Mouse (Mus musculus): ENCODE measurements at regions not wholly inside any gene's neighbourhood (a gene's known extent, or its start where the extent isn't known, plus 50 kb on each side); places are given as distances from the start of the nearest gene placed in this dataset.

DNA sequence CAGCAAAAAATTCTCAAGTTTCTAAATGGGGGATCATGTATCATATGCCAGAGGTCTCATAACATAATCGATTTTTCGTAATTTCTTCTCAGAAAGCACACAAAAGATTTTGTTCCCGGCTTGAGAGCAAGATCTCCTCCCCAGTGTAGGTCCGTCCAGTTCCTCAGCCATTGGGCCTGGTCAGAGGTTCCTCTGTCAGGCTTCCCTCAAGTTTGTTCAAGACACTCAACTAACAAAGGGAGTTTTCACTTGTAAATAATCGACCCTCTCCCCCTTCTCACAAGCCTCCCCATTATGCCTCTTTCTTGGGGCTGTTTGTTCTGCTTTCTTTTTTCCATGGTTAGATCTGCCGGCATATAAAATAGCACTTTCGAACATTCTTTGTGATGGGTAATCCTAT lies 539.7 kb downstream of the Ptprc start:
- no peak for DNase-seq (ENCODE audit: low spot score)

GRCm38 (mm10) chr1:137631546-137631945 lies 544.0 kb downstream of the Ptprc start:
- DNase-seq (ENCODE audit: low spot score) = no peak

- DNase-seq (ENCODE audit: low spot score) = no peak
Observed at GRCm38 (mm10) chr1:137620672-137621071, 554.8 kb downstream of the Ptprc start.

GRCm38 (mm10) chr1:137618231-137618630 lies 557.3 kb downstream of the Ptprc start:
- DNase-seq (ENCODE audit: low spot score) = no peak

DNA sequence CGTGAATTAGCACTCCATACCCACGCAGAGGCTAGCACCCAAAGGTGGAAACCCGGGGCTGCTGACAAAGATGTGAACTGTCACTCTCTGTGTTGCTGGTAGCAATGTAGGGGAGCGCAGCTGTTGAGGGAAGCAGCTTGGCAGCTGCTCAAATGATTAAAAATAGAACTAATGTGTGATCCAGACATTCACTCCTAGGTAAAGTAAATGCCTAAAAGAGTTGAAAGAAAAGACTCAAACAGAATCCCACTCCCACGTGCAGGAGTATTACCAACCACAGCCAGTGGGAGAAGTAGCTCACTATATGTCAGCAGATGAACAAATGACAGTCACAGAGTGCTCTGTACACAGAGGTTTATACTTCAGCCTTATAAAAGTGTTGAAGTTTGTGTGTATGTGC lies 558.0 kb downstream of the Ptprc start:
- no peak for DNase-seq (ENCODE audit: low spot score)

DNA sequence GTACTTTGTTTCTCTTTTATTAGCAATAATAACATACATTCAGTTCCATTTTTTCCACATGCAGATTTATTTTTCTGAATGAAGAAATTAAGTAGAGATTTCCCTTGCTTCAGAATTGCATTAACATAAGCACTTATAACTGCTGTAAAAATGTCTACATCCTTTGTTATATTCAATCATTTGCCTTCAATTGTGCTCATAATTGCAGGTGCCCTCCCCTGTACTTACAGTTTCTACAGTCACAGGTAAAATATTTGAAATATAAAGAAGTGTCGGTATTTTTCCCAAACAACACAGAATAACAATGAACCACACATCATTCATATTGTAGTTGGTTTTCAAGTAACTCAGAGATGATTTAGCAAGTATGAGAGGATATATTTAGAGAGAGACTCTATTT lies 568.8 kb downstream of the Ptprc start:
- DNase-seq (ENCODE audit: low spot score) = no peak

- no peak for DNase-seq (ENCODE audit: low spot score)
Observed at GRCm38 (mm10) chr1:137605890-137606663, 569.4 kb downstream of the Ptprc start.

- no peak for DNase-seq (ENCODE audit: low spot score)
Observed at GRCm38 (mm10) chr1:137593732-137594131, 581.8 kb downstream of the Ptprc start.

DNA sequence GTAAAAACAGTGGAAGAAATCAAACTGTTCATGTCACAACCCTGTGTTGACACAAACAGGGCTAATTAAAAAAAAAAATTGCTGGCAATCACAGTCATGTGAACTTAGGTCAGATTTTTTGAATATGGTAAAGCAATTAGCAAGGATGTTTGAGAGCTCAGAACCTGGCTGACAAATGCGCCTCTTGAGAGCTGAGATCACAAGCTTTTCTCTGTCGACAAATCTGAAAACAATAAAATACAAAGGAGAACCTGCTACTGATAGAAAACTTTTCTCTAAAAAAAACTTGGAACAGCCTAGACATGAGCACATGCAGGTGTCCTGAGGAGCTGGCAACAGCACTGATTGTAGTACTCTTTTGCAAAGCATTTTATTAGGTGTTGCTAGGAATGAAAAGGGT lies 583.6 kb downstream of the Ptprc start:
- DNase-seq (ENCODE audit: low spot score) = no peak

DNA sequence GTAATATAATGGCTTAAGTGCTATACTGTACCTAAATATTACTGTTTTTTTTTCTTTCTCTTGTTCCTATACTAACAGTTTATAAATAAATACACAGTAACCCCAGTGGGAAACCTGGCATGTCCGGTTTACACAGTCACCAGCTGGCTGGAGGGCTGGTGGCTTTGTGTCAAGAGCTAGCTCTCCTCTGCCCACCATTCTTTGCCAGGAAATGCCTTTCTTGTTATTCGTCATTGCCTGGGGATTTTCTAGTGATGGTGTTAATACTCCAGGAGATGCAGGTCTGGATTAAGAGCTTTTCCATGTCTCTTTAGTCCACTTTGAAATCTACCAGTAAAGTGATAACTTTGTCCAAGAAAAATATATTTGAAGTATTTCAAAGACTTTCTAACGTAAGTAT lies 584.2 kb downstream of the Ptprc start:
- DNase-seq (ENCODE audit: low spot score) = no peak

- no peak for DNase-seq (ENCODE audit: low spot score)
Observed at GRCm38 (mm10) chr1:137588304-137589300, 586.9 kb downstream of the Ptprc start.

DNA sequence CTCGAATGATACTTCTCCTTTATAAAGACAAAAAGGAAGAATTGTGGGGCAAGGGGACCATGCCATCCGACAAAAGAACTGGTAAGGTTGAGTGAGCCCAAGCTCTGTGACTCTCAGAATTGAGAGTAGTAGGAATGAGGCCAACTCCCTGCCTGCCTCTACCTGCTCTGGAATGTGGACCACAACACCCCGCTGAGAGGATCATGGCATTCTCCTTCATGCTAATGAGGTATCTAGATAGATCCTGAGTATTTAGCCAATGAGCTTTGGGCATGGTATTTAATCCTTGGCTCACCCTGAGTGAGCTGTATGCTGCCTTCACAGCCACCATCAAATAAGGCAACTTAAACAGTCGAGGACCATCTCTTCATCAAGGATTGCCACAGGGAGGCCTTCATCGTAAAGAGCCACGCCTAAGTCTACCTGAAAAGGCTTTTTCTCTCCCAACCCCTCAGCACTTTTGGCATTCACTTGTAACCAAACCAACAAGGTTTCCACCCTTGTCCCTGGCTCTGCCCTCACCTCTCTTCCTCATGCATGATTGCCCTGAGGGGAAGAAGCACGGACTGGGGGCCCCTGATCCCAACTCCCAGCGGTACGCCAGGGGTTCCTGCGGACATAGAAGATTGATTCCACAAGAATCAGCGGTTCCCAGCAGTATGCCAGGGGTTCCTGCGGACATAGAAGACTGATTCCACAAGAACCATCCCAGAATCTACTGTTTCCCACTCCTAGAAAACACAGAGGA lies 587.9 kb downstream of the Ptprc start:
- no peak for DNase-seq (ENCODE audit: low spot score)

- DNase-seq (ENCODE audit: low spot score) = no peak
Observed at GRCm38 (mm10) chr1:137584696-137585095, 590.8 kb downstream of the Ptprc start.

- no peak for DNase-seq (ENCODE audit: low spot score)
Observed at GRCm38 (mm10) chr1:137584104-137584675, 591.3 kb downstream of the Ptprc start.

- DNase-seq (ENCODE audit: low spot score) = no peak
Observed at GRCm38 (mm10) chr1:137577639-137578038, 597.9 kb downstream of the Ptprc start.

GRCm38 (mm10) chr1:137576174-137576573 lies 599.3 kb downstream of the Ptprc start:
- DNase-seq (ENCODE audit: low spot score) = no peak

GRCm38 (mm10) chr1:137575380-137575779 lies 600.1 kb downstream of the Ptprc start:
- no peak for DNase-seq (ENCODE audit: low spot score)

- no peak for DNase-seq (ENCODE audit: low spot score)
Observed at GRCm38 (mm10) chr1:137571905-137572865, 603.3 kb downstream of the Ptprc start.

DNA sequence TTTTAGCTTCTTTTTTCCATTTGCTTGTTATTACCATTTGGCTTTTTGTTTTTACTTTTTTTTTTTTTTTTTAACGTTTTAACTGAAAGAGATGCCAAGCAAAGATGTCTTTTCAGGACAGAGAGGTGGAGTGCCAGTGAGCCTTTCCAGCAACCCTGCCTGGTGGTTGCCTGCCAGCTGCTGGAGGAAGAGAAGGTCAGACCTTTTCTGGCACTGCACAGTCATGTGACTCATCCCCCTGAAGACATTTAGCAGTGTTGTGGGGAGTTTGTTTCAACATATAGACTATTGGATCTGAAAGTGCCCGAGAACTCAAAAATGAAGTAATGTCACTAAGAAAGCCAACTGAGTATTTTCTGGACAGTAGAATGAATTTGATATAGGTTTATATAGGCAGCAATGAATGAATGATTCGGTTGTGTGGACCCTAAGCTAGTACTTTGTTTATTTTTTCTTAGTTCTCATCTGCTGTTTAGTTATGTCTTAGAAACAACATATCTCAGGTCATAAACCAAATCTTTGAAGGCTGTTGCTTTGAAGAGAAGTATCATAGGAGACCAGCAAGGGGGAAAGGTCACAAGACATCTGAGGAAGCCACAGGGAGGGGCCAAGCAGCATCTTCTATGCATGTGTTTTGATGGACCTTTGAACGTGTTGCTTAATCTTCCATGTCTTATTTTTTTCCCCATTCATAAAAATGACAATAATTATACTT lies 604.2 kb downstream of the Ptprc start:
- no peak for DNase-seq (ENCODE audit: low spot score)

DNA sequence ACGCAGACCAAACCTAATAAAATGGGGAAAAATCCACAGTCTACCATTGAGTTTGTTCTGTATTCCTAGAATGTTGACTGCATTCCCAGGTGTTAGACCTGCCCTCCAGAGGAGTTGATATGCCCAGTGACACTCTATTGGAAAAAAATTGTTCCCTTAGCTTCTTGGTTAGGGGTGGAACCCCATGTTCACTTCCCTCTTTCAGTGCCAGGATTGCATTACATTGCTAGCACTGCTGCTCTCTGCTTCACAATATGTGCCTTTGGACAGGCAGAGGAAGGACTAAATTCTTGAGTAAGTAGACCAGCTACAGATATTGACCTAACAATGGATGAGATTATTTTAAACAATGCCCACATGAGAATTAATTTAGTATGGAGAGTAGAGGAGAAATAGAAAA lies 607.3 kb upstream of the Nr5a2 start:
- no peak for DNase-seq (ENCODE audit: low spot score)

Measured in testis, postnatal 14 days (tissue).